Mouse (Mus musculus): ENCODE measurements around the gene Rbbp9.
"Not testable (repeated sequence)": the region's sequence is repeated elsewhere in the genome, so short reads cannot be mapped to it uniquely, and the experiment has no call there.

Rbbp9 gene

DNA sequence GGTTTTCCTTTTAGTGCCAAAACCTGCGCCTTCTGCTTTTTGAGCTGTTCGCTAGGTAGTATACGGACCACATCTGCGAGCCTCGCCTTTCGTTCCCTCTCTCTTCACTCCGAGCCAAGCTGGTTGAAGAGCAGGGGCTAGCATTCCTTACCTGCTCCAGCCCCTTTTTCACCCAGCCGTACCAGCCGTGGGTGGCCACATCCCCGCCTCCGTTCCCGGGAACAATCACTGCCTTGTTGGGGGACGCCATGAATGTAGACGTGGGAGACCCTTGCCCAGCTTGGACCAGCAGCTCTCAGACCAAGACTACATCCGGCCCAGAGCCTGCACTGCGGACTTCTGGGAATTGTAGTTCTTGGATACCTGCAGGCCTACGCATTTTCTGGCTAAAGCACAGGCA is at the start of gene Rbbp9:
Rbbp9 (minus strand) TSS at position 341 of the 400 bp plus-strand sequence.
- DNase-seq, result peak; percentile 37 to 48

DNA sequence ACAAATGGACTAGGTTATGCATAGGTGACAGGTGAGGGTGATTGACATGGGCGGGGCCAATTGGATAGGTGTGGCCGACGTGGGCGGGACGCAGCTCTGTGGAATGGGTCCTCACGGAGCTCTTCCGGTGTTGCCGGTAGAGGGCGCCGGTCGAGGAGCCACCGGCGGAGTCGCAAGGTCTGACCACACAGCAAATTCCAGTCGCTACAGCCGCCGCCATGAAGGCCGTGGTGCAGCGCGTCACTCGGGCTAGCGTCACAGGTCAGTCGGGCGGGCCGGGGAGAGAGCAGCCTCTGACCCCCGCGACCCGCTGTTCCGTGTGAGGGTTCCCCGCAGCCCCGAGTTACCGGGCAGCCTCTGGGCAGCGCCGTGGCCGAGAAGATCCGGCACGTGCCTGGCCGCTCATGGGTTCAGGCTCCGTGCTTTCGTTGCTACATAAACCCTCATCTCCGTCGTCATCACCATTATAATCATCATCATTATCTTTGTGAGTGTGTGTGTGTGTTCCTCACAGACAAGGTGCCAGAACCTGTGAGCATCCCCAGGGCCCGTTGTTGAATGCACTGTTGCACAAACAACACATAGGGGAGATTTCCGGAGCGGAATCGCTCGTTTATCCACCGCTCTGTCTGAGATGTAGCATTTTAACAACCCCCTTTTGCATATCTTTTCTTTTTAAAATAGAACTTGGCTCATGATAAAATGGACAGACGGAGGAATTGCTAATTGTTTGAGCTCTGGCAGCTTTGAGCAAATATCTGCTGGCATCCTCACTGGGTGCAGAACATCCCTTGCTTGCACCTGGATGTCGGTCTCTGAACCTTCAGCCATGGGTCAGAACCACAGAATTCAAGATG is 49.4 kb upstream of the Rbbp9 start, which contains the start of gene Dtd1:
Dtd1 (plus strand) TSS at position 67 of the 857 bp plus-strand sequence.
- DNase-seq, result peak; percentile 92 to 95

DNA sequence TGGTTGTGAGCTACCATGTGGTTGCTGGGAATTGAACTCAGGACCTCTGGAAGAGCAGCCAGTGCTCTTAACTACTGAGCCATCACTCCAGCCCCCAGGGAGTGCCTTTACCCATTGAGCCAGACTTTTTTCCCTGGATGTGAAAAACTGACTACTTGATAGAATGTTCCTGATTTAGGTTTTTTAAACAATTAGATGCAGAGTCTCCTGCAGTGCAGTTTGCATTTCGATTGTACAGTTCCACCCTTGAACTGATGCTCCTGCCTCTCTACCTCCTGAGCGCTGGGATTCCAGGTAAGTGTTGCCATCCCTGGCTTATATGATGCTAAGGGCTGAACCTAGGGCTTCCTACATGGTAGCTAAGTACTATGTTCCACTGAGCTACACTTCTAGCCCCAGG is 47.3 kb upstream of the Rbbp9 start:
- no peak for DNase-seq

DNA sequence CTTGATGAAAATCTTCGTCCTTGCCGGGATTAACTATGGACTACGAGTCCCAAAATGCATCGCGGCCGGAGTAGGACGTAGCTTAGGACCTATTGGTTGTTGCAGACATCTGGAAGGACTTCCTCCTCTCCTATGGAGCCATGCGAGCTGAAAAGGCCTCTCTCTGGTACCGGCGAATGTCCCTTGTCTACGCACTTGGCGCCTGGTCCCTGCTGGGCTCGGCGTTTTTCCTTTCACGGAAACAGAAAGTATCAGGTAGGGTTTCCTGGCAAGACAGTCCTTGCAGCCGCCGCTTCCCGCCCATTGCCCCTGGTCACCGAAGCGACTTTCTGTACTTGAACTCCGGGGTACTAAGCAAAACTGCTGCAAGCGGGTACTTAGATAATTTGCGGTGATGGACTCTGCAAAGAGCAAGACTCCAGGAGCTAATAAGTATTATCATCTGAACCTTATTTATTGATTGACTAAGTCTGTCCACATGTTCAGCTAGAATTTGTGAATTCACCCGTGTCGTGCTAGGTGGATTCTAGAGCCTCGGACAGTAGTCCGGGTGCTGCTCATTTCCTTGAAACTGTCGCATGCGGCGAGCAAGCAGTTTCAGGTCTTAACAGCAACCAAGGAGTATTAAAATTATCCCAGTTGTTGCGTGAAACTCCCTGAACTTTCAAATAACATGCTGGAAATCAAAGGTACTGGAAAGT is 43.4 kb upstream of the Rbbp9 start, which contains the start of gene Smim26:
Smim26 (plus strand) TSS at position 104 of the 701 bp plus-strand sequence.
- peak; percentile 84 for DNase-seq

DNA sequence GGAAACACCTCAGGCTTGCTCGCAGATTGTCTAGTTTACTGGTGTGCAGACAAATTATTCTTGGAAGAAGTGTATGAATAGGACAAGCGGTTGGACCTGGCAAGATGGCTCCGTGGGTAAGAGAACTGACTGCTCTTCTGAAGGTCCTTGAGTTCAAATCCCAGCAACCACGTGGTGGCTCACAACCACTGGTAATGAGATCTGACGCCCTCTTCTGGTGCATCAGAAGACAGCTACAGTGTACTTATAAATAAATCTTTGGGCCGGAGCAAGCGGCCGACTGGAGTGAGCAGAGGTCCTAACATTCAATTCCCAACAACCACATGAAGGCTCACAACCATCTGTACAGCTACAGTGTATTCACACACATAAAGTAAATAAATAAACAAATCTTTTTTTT is 42.4 kb upstream of the Rbbp9 start:
- DNase-seq, result not testable (repeated sequence)

DNA sequence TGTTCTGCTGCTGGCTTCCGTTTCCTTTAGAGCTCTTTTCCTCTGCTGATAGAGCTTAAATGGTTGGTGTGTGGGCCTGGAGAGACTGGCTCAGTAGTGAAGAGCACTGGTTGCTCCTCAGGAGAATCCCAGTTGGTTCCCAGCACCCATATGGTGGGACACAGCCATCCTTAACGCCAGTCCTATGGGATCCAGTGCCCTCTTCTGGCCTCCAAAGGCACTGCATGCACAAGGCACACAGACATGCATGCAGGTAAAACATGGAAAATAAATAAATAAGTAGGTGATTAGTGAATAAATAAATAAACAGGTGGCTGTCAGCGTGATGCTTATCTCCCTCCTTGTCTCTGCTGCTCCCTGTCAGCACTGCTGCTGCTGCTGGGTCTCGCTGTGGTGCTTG is 38.1 kb upstream of the Rbbp9 start:
- DNase-seq, result no peak

DNA sequence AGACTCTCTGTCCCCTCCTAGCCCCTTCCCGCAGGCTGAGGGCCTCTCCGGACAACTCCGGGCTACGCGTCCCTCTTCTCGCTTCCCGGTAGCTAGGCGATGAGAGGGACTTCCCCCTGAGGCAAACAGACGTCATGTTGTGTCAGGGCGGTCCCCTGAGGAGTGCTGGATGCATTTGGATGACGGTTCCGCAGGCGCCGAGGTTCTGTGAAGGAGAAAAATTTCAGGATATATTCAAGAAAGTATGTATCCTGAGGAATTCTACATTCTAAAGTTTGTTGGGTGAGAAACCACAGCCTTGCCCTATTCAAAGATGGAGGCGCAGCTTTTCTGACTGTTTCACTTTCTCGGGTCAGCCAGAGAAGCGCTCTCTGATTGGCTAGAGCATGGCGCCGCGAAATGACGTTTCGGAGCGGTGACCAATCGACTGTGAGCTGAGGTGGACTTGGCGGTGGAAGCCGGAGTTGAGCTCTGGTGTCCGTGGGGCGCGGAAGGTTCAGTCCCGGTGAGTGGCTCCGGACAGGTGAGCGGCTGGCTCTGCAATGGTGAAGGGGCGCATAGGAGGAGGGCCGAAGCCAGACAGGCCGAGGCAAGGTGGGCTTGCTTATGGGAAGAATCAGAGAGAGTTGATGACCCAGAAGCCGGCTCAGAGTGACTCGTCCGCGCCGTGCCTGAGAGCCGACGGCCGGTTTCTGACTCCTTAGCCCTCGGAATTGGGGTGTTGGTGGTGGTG is 5.3 kb upstream of the Rbbp9 start, which contains the start of gene Sec23b:
Sec23b (plus strand) TSS at position 410 of the 733 bp plus-strand sequence.
- peak; percentile 98 for DNase-seq

DNA sequence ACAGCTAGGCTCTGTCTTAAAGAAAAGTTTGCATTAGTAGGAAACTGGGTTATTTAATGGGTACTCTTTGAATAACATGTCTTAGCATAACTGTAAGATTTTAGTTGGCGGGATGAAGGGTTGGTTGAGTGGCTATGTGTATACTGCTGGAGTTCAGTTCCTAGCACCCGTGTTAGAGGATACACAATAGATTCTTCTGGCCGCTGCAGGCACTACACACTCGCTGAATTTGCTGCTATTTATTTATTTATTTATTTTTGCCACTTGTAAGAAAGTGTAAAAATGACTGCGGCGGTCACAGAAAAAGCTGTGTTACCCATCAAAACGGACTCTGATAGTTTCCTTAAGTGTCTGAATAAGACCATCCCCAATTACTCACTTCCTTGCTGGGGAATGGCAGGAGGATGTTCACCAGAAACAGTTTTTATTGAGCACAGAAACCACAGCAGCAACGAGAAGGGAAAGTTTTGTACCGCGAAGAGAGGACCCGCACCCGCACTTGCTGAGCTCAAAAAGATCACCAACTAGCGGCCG is 4.7 kb upstream of the Rbbp9 start:
- DNase-seq, result no peak

DNA sequence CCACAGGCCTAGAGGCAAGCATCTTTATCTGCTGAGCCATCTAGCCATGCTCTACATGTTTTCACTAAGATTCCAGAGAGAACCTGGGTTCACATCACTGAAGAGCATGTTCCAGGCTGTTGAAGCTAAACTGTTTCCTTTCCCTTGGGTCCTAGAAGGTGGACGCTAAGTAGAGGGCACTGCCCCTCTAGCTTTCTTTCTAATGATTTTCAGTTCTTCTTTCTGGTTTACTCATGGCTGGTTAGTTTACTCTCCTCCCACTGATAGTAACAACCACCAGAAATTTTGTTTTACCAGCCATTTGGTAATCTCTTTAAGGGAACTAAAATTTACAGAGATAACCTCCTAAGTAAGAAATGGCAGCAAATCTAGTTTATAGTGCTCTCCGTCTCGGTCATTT is 3.2 kb upstream of the Rbbp9 start:
- no peak for DNase-seq

DNA sequence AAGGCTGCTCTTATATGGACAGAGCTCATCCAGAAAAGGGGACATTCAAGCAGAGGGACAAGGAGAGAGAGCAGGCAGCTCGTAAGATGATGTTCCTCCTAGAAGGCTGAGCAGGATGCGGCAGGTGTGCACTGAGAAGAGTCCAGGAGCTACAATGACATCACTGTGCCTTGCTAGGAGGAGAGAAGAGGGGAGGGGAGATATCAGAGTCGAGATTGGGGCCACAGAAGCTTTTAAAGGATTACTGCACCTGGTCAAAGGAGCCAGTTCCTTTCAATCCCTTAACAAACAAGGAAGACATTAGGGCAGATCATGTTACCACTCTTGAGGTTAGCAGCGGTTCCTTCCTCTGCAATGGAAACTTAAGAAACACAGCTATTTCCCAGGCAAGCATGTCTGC is 3.1 kb downstream of the Rbbp9 start:
- peak in 1 of 2 experiments; percentile 7 for DNase-seq

DNA sequence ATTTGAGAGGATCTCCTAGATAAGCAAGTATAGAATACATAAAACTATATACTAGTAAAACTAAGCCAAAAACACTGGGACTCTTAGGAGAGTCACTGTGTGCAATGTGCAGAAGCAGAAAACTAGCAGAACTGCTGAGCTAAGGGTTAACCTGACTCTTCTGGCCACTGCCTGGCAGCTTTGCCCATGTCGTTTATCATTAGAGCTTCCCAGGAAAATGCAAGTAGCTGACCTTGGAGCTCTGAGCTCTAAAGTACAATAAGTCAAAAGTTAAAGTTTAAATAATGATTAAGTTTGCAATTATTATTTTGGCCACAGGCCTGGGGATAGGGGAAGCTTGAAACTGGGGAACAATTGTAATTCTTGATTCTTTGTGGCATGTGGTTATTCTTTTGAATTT is 5.2 kb downstream of the Rbbp9 start:
- DNase-seq, result no peak

DNA sequence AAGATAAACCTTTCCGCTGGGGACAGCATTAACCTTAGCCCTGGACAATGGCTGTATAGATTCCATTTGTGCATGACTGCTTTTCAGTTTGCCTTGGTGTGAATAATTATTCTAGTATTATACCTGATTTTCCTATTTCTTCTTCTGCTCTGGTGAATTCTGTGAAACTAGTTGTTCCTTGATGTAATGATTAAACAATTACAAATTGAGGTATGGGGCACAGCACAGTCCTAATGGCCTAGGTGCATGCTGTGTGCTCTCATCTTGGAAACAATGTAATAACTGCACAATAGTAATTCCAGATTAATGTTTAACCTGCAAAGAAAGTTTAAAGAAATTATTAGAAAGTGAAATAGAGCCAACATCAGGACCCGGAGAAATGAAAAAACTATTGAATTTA is 5.6 kb downstream of the Rbbp9 start:
- no peak for DNase-seq

DNA sequence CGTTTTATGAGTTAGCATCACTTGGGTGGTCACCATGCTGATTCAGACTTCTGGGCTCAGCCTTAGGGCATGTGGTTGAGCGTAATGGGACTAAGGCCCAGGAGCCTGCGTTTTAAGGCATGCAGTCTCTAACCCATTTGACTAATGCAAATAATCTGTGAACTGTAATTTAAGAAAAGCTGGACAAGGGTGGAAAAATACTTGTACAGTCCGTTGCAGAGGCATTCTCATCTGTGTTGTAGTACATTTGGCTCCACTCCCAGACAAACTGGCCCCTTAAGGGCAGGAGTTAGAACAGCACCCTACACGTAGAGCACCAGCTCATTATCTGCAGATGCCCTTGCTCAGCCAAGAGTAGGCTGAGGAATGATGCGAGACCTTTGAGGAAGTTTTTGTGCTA is 6.0 kb downstream of the Rbbp9 start:
- peak in 1 of 2 experiments; percentile 16 for DNase-seq

DNA sequence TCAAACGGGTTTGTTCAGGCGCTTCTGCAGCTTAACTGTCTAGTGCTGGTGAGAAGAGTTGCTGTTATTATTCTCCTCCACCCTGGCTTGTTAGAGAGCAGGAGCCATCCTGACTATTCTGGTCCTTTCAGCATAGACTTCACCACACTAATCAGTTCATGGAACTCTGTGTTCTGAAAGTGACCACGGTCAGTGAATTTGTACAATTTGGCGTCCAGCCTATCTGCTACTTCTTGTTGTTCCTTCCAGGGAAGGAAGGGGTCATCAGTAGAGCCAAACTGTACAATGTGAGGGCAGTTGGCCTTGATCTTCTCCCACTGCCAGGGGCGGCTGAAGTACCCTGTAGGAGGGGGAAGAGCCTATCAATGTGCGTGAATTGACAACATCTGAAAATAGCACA is 7.0 kb downstream of the Rbbp9 start:
- no peak for DNase-seq

DNA sequence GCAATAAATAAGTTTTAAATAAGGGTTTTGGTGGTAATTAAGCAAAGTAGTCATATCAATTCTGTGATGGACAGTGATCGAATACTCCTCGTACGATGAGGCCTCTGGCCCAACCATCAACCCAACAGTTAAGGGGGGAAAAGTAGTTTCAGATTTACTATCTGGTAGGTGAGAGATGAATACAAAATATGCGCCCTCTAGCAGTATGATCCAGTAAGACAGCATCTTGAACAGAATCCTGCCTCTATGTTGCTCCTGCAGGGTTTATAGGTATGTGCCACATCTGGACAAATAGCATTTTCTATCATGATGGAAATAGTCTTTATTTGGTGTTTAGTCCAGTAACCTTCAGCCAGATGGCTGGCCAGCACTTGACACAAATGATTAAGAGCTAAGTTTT is 9.4 kb downstream of the Rbbp9 start:
- DNase-seq, result no peak

DNA sequence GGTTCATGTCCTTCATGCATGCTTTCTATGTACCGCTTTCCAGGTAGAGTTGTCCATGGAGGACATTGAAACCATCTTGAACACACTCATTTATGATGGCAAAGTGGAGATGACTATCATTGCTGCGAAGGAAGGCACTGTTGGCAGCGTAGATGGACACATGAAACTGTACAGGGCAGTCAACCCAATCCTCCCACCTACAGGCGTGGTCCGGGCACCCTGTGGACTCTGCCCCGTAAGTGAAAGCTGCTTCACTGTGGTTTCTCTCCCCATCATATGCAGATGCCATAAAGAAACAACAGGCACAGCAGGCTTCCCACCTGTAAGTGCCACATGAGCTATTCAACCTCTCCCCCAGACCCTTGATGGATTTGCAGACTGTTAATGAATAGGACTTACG is 13.5 kb downstream of the Rbbp9 start:
- DNase-seq, result no peak

DNA sequence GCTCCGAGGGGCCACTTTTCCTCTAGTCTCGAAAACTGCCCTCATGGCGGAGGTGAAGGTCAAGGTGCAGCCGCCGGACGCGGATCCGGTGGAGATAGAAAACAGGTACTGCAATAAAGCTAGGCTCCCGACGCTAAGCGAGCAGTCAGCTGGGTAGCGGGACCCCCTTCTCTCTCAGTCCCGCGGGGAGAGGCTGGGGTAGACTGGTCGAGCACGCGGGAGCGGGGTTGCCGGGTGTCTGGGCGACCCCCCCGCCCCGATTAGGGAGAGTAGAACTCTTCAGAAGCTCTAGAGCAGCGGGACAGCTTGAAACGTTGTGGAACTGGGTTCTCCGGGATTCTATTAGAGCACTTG is 22.9 kb downstream of the Rbbp9 start:
- DNase-seq, result peak in 1 of 2 experiments; percentile 4

DNA sequence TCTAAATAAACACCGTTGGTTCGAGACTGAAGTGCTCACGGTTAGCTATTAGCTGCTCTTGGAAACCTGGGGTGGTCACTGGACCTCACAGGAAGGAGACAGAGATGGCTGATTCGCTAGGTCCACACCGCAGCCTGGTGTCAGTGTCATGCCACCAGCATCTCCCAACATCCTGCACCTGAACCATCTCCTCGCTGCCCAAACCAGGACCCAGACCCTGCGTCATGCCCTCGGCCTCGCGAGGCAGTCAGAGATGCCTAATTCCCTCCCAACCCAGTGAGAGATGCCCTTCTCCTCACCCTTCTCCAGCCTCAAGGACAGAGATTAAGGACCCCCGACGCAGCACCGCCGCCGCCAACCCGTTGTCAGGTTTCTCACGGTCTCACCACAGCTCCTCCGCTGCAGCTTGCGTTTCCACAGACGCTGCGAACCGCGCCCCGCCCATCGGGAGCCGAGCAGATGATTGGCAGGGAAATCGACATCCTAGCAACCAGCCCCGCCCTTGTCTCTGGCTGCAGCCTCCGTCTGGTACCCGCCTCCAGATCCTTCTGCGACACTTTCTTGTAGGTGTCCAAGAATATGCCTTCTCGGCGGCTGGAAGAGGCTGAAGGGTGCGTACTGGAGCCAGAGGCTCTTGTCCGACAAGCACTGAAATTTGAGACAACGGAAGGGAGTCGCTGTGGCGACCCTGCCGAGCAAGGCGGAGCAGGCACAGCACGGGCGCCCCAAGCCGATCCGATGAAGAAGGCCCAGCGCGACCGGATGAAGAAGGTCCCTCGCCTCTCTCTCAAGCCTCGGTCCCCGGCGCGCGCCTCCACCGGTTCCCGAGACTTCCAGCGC is 23.5 kb downstream of the Rbbp9 start, which contains the start of the genes Dzank1 and Polr3f:
Dzank1 (minus strand) TSS at position 434 of the 840 bp plus-strand sequence.
Polr3f (plus strand) TSS at position 738 of the 840 bp plus-strand sequence.
- peak; percentile 98 for DNase-seq

DNA sequence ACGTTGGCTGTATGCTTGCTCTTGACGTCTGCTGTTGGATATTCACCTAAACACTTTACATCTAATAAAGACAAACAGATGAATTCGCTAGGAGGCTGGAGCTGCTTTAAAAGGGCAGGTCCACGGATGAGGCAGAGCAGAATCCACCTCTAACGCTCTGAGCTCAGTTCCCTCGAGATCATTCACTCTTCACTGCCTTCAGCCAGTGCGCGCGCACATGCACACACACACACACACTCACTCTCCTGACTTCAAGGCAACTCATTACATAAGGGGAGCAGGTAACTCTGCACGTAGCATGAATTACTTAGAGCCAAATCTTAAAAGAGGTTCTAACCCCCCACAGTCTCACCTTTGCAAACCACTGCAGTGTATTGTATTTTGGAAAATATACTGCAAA is 24.8 kb downstream of the Rbbp9 start:
- DNase-seq, result no peak

DNA sequence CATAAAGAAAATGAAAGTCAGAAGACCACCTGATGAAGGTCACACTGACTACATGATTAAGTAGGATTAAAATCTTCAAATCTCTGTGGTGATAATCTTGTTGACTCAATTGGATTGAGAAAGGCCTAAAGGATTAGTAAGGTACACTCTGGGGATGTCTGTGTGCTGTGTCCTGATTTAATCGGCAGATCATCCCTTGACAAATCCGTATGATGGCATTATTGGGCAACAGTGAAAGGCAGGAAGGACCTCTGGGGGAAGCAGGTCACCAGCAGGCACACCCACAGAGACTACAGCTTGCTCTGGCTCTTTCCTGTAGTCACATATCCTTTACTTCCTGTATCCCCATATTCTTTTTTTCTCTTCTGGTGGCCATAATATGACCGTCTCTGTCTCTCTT is 30.9 kb downstream of the Rbbp9 start:
- DNase-seq, result no peak

DNA sequence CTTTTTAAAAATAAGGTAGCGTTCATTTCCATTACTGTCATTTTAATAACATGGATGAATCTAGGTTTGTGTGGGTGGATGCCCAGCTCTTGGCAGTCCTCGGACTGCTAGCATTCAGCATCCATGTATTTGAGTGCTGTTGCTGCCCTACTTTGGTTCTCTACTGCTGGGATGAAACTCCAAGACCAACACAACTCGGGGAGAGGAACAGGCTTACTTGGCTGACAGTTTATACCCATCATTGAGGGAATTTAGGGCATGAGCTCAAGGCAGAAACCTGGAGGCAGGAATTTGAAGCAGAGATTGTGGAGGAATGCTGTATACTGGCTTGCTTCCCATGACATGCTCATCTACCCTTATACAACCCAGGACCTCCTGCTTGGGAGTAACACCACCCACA is 36.0 kb downstream of the Rbbp9 start:
- DNase-seq, result no peak

DNA sequence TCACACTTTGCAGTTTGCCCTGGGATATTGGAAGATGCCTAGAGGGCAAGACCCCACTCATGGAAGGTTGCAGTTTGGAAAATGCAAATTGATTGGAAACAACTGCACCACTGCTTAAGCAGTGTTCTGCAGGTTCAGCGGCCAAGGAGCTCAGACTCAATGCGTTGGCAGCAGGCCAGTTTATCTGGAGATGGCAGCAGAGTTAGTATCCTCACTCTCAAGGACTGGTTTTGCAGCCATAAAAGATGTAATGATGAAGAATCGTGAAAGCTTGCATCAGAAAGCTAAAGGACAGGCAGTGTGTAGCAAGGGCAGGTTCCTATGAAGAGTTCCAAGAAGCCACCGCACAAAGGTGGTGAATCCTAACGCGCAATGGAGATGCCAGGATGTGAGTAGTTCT is 48.5 kb downstream of the Rbbp9 start:
- no peak for DNase-seq

Measured in lung, adult 18-20 months (tissue).